Mouse (Mus musculus) kidney, adult 2 months (tissue): ENCODE results near the gene Ntm. TPM values are rescaled to one million over a fixed set of nuclear protein-coding genes. Genes with fewer than 3 reads are reported as not detected.

Experiments
- DNase-seq: peaks from one replicate; pipeline ENCODE4 v3.0.0; 2021
- H3K27ac ChIP-seq: fragments of 200-500 bp; 2 replicates; pipeline ENCODE4 v1.5.1; 2012; ENCODE audit warnings: low read depth, low read length, control low read depth, inconsistent platforms; ENCODE audit not compliant: insufficient read depth
- H3K27me3 ChIP-seq: fragments of 200-500 bp; replicated peaks from 2 replicates; pipeline ENCODE4 v1.6.1; 2012; ENCODE audit warnings: mild to moderate bottlenecking, moderate library complexity, low read length, inconsistent platforms; ENCODE audit not compliant: control insufficient read depth, insufficient read depth
- H3K36me3 ChIP-seq: fragments of 200-500 bp; 2 replicates; pipeline ENCODE4 v1.6.1; 2012; ENCODE audit warnings: mild to moderate bottlenecking, moderate library complexity, low read length, inconsistent platforms; ENCODE audit not compliant: control insufficient read depth, insufficient read depth
- H3K4me1 ChIP-seq: fragments of 200-500 bp; 2 replicates; pipeline ENCODE4 v1.6.1; 2011; ENCODE audit warnings: low read length; ENCODE audit not compliant: control insufficient read depth, insufficient read depth
- H3K4me3 ChIP-seq: fragments of 200-500 bp; 2 replicates; pipeline ENCODE4 v1.5.1; 2011; ENCODE audit warnings: mild to moderate bottlenecking, low read depth, low read length, control low read depth; ENCODE audit not compliant: insufficient read depth
- CTCF ChIP-seq: fragments of 200-500 bp; conservative IDR thresholded peaks from 2 replicates; pipeline ENCODE4 v1.5.1; 2011; ENCODE audit warnings: low read depth, mild to moderate bottlenecking, control low read depth, low read length, moderate library complexity, mixed read lengths; ENCODE audit not compliant: insufficient read depth, insufficient read length
- POLR2A ChIP-seq: fragments of 200-500 bp; IDR thresholded peaks from one replicate; pipeline ENCODE4 v1.6.1; 2011; ENCODE audit warnings: low read depth, low read length, control low read depth
- WGBS: fragments of 180-500 bp; shearing (Covaris S2); methylation state at CpG from one replicate; pipeline ENCODE4 v1.1.7; 2018; 5-methylcytosine and 5-hydroxymethylcytosine counted together
- polyA plus RNA-seq: library from polyadenylated mRNA; depleted of rRNA; stranded (reverse); fragments of >200 nt; gene quantifications from 2 replicates; pipeline ENCODE4 v1.2.3, GENCODE M21; 2012

Gene Ntm
- polyA plus RNA-seq, 1 experiment, result 0.74 TPM

DNA sequence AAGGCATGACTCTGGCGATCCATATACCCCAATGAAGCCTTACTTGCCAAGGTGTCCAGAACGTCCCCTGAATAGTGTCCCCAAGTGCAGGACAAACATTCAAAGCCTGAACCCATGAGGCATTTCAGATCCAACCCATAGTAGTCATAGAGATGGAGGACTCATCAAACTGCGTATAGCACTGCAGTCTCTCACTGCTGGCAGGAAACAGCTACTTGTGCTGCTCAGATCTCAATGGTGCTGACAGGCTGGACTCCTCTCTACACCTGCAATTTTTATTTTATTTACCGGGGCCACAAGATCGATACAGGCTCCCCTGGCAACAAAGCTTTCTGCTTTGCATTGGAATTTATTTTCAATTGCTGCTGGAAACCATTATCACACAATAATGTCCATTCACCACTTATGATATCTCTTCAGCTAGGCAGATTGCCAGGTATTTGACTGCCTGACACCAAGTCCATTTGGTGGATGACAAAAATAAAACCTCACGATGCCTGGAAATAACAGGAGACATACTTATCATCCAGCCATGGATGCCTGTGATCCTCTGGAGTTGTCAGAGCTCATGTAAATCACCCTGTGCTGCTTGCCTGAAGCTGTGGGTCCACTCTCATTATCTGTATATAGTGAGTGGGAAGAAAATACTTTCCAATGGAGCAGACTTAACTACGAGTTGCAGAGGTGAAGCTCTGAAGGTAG, 674.8 kb downstream of the Ntm start:
- Histone ChIP-seq H3K4me1 (no peaks in the 10 kb centered on the region), H3K36me3 (no peaks in the 10 kb centered on the region), H3K4me3 (no peak overlapping the region), H3K27me3 (no peaks in the 10 kb centered on the region), H3K27ac (no peak overlapping the region)
- 79% methylated on average over 7 of the region's 7 CpGs for WGBS
- no peak for DNase-seq
- TF ChIP-seq CTCF (no peak), POLR2A (no peak)

DNA sequence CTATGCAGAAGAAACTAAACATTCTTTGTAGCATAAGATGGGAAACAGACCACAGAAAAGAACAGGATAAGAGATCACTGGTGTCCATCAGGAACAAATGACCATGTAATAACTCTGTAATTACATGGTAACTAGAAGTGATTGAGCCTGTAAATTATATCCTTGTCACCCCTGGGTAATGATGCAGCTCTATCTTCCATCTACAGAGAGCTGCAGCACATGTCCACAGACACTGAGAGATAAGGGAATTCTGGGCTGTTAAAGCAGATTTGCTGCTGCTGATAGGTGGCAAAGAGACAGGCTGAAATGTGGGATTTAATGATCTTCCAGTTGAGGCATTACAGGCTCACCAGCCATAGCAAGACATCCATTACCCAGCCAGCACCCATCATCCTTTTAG, 677.8 kb downstream of the Ntm start:
- TF ChIP-seq POLR2A (no peak), CTCF (no peak)
- Histone ChIP-seq H3K27ac (no peak overlapping the region), H3K27me3 (no peaks in the 10 kb centered on the region), H3K4me1 (no peaks in the 10 kb centered on the region), H3K4me3 (no peak overlapping the region), H3K36me3 (no peaks in the 10 kb centered on the region)
- DNase-seq, result no peak

DNA sequence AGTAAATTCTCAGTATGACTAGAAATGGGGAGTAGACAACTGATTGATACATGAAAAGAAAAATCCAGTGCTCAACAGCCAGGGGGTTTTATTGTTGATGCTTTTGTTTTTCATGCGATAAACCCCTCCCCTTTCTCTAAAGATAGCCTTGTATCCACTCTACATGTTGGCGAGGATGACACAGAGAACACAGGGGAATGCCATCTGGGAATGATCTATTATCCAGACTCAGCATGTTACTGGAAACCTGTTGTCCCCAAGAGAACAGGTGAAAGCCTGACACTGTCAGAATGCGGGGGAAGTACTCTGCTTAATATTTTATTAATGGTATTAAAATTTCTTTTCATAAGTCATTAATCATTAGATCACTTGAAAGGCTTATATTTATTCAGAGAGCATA, 690.1 kb downstream of the Ntm start:
- 87% methylated on average over 3 of the region's 3 CpGs for WGBS
- H3K27me3 ChIP-seq, result no peaks in the 10 kb centered on the region
- no peak overlapping the region for H3K27ac ChIP-seq
- no peaks in the 10 kb centered on the region for H3K36me3 ChIP-seq
- no peak for DNase-seq
- no peak overlapping the region for H3K4me3 ChIP-seq
- no peaks in the 10 kb centered on the region for H3K4me1 ChIP-seq
- no peak for TF ChIP-seq POLR2A
- TF ChIP-seq CTCF, result no peak

DNA sequence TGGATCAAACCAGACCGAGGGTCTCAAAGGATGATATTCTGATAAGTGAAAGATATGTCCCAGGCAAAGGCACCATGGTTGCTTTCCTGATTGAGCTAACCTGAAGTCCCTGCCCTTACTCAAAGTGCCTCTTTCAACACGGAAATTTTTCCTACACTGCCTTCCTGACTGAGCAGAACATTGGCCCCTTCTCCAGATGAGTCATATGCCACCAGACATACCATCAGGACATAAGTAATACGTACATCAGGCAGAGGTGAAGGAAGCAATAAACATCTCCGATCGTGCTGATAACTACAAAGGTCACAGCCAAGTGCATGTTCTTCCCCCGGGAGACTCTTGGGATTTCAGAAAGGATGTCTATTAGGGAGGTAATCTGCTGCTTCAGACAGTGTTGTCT, 693.0 kb downstream of the Ntm start:
- TF ChIP-seq POLR2A (no peak), CTCF (no peak)
- Histone ChIP-seq H3K27me3 (no peaks in the 10 kb centered on the region), H3K4me1 (no peaks in the 10 kb centered on the region), H3K4me3 (no peak overlapping the region), H3K27ac (no peak overlapping the region), H3K36me3 (no peaks in the 10 kb centered on the region)
- 78% methylated on average over 6 of the region's 6 CpGs for WGBS
- DNase-seq, result no peak

DNA sequence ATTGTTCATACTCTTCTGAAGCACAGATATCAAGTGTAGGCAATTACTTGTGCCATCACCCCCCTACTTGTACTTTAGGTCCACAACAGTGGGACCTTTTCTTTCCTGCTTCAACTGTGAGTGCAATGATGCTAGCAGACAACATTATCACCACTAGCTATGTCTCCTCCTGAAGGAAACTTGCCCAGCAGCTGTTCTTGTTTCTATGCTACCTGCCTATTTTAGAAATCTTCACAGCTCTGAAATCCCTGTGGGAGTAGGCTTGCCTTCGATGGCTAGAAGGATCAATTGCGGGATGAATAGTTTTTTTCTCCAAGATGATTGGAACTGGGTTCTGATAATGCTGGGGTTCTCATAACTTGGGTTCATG, 693.7 kb downstream of the Ntm start:
- TF ChIP-seq CTCF (no peak), POLR2A (no peak)
- Histone ChIP-seq H3K36me3 (no peaks in the 10 kb centered on the region), H3K27ac (no peak overlapping the region), H3K4me3 (no peak overlapping the region), H3K27me3 (no peaks in the 10 kb centered on the region), H3K4me1 (no peaks in the 10 kb centered on the region)
- no peak for DNase-seq
- 96% methylated on average over 2 of the region's 2 CpGs for WGBS

DNA sequence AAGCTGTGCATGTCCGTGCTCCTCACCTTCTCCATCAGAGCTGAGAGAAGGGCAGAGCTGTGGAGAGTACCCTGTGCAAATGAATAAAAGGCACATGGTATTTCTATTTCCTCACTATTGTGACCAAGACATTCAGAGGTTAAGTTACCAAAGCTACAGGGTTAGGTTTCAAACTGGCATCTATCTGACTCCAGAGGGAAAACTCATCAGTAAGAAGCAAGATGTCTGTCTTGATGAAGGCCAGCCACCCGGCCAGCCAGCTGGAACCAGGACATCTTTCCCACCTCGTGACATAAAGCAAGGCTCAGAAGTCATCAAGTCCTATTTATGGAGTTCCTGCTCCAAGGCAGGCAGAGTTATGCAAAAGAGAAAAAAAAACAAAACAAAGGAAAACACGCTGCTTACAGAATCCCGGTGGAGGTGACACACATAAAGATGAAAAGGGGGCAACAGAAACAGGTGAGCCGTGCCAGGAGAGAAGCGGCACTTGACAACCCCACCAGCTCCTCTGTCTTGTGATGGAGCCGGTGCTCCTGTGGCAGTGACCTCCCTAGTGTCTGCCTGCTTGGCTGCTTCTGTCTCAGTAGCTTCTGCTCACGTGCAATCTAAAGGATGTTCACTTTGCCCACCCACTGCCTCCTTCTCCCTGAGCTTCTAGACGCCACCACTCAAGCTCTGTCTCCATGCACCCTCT, 694.2 kb downstream of the Ntm start:
- no peak overlapping the region for H3K27ac ChIP-seq
- no peak for DNase-seq
- TF ChIP-seq POLR2A (no peak), CTCF (no peak)
- no peak overlapping the region for H3K4me3 ChIP-seq
- no peaks in the 10 kb centered on the region for H3K27me3 ChIP-seq
- H3K36me3 ChIP-seq, result no peaks in the 10 kb centered on the region
- H3K4me1 ChIP-seq, result no peaks in the 10 kb centered on the region
- 33% methylated on average over 10 of the region's 10 CpGs for WGBS

DNA sequence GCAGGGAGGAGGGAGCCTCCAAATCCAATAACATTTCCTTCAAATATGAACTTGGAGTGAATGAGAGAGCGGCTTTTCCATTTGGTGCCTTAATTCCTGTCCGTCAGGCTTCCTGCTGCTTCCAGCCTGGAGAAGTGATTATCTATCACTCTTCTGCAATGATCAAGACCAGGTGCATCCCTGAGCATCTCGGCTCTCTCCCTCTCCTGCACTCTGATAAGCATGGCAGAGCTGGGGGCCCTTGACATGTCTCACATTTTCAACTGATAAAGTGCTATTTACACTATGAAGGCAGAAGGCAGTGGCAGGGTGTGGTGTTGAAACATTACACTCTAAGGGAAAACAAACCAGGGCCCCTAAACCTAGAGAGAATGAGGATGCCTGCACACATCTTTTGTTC, 695.3 kb downstream of the Ntm start:
- no peak overlapping the region for H3K27ac ChIP-seq
- no peak for DNase-seq
- no peaks in the 10 kb centered on the region for H3K4me1 ChIP-seq
- 71% methylated on average over 3 of the region's 3 CpGs for WGBS
- H3K4me3 ChIP-seq, result no peak overlapping the region
- no peaks in the 10 kb centered on the region for H3K27me3 ChIP-seq
- H3K36me3 ChIP-seq, result no peaks in the 10 kb centered on the region
- no peak for TF ChIP-seq CTCF
